Mouse (Mus musculus) urinary bladder, postnatal 14 days (tissue): ENCODE data around the gene Fam13c.

Experiments
- DNase-seq: peaks from one replicate; pipeline ENCODE4 v3.0.0; 2021; ENCODE audit warnings: low spot score

Fam13c gene

DNA sequence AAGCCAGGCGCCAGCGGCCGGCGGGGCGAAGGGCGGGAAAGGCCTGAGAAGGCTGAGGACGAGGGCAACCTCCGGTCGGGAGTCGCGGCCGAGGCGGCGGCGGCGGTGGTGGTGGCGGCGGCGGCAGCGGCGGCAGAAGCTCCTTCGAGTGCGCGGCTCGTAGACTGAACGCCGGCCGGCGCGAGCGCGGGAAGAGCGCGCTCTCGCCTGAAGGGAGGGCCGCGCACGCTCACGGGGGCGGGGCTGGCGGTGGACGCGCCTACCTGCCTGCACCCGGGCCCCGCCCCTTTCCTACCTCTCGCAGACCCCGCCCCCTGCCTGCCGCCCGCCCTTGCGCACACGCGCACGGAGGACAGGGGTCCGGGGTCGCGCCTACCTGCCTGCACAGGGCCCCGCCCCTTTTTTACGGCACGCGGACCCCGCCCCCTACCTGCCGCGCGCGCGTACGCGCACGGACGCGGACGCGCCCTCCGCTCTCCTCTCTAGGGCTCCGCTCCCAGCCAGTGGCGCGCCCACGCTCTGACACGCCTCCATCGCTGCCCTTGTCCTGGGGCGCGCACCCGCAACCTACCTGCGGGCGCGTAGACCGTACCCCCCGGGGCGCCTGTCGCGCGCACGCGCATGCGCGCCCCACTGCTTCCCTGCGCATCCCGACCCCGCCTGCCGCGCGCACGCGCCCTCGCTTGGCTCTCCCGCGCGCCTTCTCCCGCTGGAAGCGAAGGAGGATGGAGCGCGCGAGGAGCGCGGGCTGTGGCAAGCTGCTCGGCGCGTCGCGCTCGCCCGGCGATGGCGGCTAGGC lies 159.0 kb downstream of the Fam13c start:
- peak; percentile 84 for DNase-seq

DNA sequence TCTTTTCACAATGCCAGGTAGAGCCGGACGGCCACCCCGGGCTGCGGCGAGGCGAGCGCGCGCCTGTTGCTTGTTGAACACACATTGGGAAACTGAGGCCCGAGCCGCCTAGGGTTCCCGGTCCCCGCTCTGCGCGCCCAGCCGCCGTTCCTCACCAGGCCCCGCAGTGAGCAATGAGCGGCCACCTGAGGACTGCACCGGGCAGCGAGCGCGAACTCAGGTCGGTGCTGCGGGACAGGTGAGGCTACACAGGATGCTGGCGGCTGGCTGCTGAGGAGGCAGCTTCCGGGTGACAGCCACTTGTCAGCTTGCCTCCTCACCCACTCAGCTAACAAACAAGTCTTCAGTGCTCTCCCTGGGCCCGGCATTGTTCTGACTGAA lies 159.6 kb downstream of the Fam13c start:
- no peak for DNase-seq
